Mouse (Mus musculus) embryo, embryonic 10 days (tissue): Measurements from ENCODE around the gene Oxct1.
A peak's percentile ranks its signal among the peaks of the same experiment; 100 is the strongest.

Experiments used
- DNase-seq: peaks from one replicate; pipeline ENCODE4 v3.0.0-alpha.2; 2015; ENCODE audit warnings: low spot score

Gene Oxct1

GRCm38 (mm10) chr15:4026231-4026773 lies at the start of gene Oxct1:
Gene Oxct1 (plus strand): TSS chr15:4026383.
- peak; percentile 94 for DNase-seq

DNA sequence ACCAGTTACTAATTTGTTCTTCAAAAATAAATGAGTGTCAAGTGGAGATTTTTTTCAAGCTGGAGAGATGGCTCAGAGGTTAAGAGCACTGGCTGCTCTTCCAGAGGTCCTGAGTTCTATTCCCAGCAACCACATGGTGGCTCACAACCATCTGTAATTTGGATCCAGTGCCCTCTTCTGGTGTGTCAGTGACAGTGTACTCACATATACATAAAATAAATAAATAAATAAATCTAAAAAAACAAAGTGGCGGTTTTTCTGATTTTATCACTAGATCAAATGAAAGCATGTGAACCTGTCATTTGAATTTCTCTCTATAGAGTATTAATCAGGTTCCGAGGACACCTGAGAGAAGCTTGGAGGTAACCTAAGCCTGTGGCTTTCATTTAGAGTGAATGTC lies 47.9 kb upstream of the Oxct1 start:
- no peak for DNase-seq

DNA sequence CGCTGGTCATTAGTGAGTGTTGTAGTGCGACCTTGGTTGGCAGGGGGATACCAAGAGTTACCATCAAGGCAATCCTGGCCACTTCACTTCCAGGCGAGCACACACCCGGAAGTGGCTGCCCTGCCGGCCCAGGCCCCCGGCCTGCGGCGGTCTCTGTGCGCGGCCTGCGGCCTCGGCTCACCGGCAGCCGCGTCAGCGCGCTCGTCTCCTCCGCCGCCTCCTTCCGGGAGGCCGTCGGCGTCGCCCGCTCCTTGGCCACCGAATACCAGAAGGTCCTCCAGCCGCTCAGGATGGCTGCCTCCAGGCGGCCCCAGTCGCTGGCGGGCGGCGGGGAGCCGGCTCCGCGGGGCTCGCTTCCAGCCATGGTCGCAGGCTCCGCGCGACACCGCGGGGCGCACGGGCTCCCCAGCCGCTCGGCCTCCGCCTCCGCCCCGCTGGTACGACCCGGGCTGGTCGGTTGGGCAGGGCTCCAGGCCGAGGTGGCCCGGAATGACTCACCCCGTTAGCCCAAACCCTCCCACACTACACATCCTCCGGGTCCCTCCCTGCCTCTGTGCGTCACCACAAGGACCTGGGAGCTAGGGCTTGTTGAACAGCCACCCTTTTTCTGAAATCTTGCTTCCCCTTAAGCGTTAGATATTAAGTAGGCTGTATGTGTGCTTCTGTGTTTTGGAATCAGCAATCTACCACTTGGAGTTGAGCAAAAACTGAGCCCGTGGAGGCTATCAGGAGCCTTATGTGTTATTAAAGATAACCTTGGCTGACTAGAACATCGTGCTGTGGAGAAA lies 46.9 kb upstream of the Oxct1 start, which contains the start of gene Fbxo4:
Fbxo4 (minus strand) TSS at position 513 of the 788 bp plus-strand sequence.
- peak; percentile 71 for DNase-seq

- no peak for DNase-seq
Observed at GRCm38 (mm10) chr15:3979871-3980270, 46.3 kb upstream of the Oxct1 start.

- no peak for DNase-seq
Observed at GRCm38 (mm10) chr15:3982732-3983131, 43.5 kb upstream of the Oxct1 start.

DNA sequence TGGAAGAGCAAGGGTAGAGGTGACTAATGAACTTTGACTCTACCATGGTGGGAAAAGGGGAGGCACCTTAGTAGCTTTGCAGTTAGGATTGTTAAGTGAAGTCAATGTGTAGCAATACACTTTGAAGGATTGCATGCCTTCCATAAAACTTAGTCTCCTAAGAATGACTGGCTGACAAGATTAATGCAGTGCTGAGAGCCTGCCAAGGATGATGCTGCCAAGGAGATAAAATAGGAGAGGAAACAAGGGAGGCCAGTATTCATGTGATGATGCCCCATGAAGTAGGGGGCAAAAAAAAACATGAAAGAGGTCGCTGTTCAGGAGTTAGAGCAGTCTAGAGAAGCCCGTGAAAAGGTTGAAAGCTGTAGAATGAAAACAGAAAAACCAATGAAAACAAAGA lies 41.3 kb upstream of the Oxct1 start:
- no peak for DNase-seq

DNA sequence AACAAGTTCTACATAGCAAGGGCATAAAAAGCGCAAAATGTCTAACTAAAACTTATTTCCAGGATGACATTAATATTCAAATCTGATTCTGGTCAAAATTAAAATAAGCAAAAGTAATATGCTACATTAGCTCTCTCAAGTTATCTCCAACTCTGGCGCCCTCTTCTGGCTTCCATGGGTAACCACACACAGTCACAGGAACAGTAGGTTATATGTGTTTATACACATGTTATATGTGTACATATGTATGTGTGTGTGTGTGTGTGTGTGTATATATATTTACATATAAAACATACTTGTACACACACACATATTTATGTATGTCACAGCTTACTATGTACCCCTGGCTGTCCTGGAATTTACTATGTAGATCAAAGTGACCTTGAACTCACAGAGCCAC lies 38.2 kb upstream of the Oxct1 start:
- peak; percentile 37 for DNase-seq

DNA sequence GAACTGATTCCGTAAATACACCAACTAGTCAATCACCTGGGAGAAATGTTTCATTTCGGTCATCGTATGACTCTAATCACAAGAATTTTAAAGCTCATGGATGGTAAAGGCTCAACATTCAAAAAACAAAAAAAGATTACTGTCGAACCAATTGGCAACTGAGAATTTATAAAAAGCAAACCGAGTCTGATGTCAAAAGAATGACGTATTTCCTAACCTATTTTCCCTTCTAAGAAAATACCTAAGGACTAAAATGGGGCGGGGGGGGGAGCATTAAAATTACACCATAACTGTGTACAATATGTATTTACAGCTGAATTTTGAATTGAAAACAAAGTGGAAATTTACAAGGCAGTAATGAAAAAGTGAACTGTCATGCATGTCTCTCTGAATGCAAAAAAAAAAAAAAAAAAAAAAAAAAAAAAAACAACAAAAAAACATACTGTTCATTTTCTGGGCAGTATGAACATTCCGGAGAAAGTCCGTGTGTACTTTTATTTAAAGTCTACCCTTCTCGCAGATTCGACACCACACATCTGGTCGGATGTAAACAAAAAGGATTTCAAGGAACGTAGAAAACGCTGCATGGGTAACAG lies 31.2 kb upstream of the Oxct1 start:
- DNase-seq, result no peak

- peak; percentile 97 for DNase-seq
Observed at GRCm38 (mm10) chr15:3995448-3996266, 30.5 kb upstream of the Oxct1 start, which contains the start of gene AW549877. Gene AW549877 (minus strand): TSS chr15:3995744.

DNA sequence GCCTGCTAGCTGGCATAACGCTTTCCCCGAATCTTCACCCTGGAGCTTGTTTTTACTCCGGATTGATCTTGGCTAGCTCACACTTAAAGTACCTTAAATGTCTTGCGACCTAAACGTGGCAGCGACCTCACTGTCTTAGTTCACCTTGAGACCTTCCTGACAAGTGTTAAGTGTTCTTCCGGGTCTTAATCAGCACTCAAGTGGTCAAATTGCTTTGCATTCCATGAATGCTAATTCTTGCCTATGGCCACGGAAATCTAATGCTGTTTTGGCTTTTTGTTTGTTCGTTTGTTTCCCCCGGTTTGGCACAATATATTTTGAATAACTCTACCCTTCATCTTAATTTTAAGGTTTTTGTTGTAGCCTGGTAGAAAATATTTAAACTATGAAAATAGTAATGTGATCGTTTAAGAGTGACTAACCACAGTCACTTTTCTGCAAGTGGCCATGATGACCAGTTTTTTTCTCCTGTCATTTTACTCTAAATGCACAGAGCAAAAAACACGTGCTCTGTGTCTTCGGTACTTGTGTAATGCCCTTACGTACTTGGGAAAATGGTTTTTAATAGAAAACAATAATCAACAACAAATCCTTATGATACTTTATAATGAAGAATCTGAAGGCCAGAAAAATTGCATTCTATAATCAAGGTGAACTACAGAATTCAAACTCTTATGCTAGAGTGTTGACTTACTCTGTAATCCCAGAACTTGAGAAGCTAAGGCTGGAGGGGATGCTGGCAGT lies 29.7 kb upstream of the Oxct1 start:
- no peak for DNase-seq

GRCm38 (mm10) chr15:3999144-3999543 lies 27.0 kb upstream of the Oxct1 start:
- DNase-seq, result no peak

GRCm38 (mm10) chr15:4000536-4000935 lies 25.6 kb upstream of the Oxct1 start:
- DNase-seq, result no peak

- no peak for DNase-seq
Observed at GRCm38 (mm10) chr15:4013873-4014272, 12.3 kb upstream of the Oxct1 start.

DNA sequence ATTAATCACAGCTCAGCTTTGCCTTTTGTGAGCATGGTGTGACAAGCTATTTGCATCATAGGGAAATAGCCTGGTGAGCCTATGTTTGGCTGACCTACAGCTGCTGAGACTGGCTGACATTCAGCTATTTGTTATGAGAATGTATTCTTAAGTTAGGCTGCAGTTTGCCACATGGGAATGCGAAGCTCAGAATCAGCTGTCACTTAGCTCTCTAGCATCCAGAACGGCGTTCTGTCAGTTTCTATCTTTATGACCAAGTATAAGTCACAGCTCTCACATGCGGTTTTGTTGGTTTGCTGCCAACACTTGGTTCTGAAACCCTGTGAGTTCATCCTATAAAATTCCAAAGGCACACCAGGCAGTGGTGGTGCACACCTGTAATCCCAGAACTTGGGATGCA lies 5.5 kb upstream of the Oxct1 start:
- no peak for DNase-seq

- no peak for DNase-seq
Observed at GRCm38 (mm10) chr15:4023747-4024146, 2.4 kb upstream of the Oxct1 start.

- DNase-seq, result no peak
Observed at GRCm38 (mm10) chr15:4024726-4025507, 1.3 kb upstream of the Oxct1 start.

- DNase-seq, result no peak
Observed at GRCm38 (mm10) chr15:4025508-4025904, 677 bp upstream of the Oxct1 start.

DNA sequence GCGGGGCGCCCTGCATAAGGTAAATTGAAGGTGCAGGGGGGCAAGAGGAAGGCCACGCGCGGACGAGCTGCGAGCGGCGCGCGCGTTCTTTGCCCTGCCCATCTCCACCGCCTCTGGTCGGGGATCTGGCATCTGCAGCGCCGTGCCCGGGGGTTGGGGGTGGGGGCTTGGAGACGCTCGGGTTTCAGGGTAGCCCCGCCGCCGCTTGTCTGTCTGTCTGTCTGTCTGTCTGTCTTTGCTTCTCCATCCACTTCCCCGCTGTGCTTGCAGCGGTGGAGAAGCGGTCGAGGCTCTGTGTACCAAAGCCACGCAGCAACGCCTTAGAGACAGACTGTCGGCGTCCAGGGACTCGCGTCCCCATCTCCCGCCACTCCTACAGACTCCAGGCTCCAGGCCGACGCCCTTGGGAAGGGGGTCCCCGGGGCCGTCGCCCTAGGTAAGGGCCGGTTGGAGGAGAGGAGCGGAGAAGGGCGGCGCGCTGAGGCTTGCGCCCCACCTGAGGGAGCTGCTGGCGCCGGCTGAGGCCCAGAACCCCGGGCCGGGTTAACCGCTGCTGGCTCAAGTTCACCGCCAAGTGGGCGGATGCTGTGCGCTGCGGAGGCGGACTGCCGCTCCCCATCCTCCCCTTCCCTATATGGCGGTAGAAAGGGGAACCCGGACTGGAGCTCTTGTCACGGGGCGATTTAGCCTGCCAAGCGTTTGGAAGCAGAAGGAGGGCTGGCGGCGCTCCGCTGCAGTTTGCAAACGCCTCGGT lies 825 bp downstream of the Oxct1 start:
- DNase-seq, result peak; percentile 81

- peak; percentile 10 for DNase-seq
Observed at GRCm38 (mm10) chr15:4027671-4028410, 1.7 kb downstream of the Oxct1 start.

DNA sequence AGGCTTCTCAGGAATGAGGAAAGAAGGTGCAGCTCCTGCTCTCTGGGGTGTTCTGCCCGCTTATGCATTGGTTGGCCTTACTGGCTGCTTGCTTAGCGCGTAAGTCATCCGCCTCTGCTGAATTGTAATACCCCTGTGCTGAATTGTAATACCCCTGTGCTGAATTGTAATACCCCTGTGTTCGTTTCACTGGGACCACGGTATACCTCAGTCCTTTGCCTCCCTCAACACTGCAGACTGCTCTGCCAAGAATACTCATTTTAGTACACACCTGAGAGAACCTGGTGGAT lies 2.2 kb downstream of the Oxct1 start:
- DNase-seq, result no peak
